Comparison of ENCODE assay signal across 8 mouse cellular contexts in genomic region chr7:28381938-28382337, GRCm38 (mm10). TPM values are rescaled to one million over a fixed set of nuclear protein-coding genes. Genes with fewer than 3 reads are reported as not detected.
DNase-seq lines count a peak whose midpoint lies in the region; ATAC-seq and TF ChIP-seq lines count a peak whose summit lies in the region.

No protein-coding gene starts in this region.

- peak overlapping the region; percentile 75 for H3K27ac ChIP-seq in liver, embryonic 14.5 days
- H3K27ac ChIP-seq in testis, adult 2 months (ENCODE audit: control insufficient read depth, insufficient read depth, low read depth, low read length) = peak overlapping the region; percentile 91

- TF ChIP-seq EP300 in liver, embryonic 14.5 days (IDR thresholded peaks at IDR 0.05; ENCODE audit: low read depth) = no peak

- no peaks in the 10 kb centered on the region for H3K9me3 ChIP-seq in liver, embryonic 14.5 days (ENCODE audit: control insufficient read depth, low read length)

- no peak for TF ChIP-seq POLR2A in testis, adult 2 months (IDR thresholded peaks at IDR 0.05; ENCODE audit: control insufficient read depth, low read depth, low read length)

- peak; percentile 25 for ATAC-seq in inflammation-experienced regulatory T-cells, adult 6 months
- peak; percentile 10; the same call in 1 of the 2 replicates for ATAC-seq in liver, embryonic 14.5 days (ENCODE audit: insufficient read depth)

- TF ChIP-seq CTCF in liver, embryonic 14.5 days (IDR thresholded peaks at IDR 0.05; ENCODE audit: low read depth) = no peak
- no peak for TF ChIP-seq CTCF in testis, adult 2 months (IDR thresholded peaks at IDR 0.05; ENCODE audit: control insufficient read depth, insufficient read depth, insufficient replicate concordance, low read depth, low read length)

- no peaks in the 10 kb centered on the region for H3K36me3 ChIP-seq in liver, embryonic 14.5 days (replicated peaks; ENCODE audit: control insufficient read depth, insufficient read depth, low read depth)
- H3K36me3 ChIP-seq in testis, adult 2 months (ENCODE audit: control insufficient read depth, insufficient read depth, low read length) = no peaks in the 10 kb centered on the region

- H3K9ac ChIP-seq in liver, embryonic 14.5 days (replicated peaks) = peak overlapping the region; percentile 68

- H3K4me2 ChIP-seq in liver, embryonic 14.5 days (ENCODE audit: low read depth) = peak overlapping the region; percentile 97

- H3K4me1 ChIP-seq in liver, embryonic 14.5 days (replicated peaks; ENCODE audit: control insufficient read depth in 2 of 2, insufficient read depth in 2 of 2, low read length in 1 of 2) = peaks cover 54 to 59% of the 10 kb centered on the region in 2 experiments
- peaks cover 40% of the 10 kb centered on the region for H3K4me1 ChIP-seq in testis, adult 2 months (ENCODE audit: control insufficient read depth, insufficient read depth, low read length)

- H3K4me3 ChIP-seq in liver, embryonic 14.5 days (ENCODE audit: insufficient read depth in 1 of 2, low read depth in 2 of 2, low read length in 2 of 2) = peak overlapping the region; percentile 23 to 50
- peak overlapping the region; percentile 82 for H3K4me3 ChIP-seq in testis, adult 2 months (ENCODE audit: control insufficient read depth, low read depth, low read length)

- no peaks in the 10 kb centered on the region for H3K27me3 ChIP-seq in liver, embryonic 14.5 days (ENCODE audit: control insufficient read depth, insufficient read depth, low read length)
- H3K27me3 ChIP-seq in testis, adult 2 months (ENCODE audit: control insufficient read depth, insufficient read depth, low read length) = no peaks in the 10 kb centered on the region

- peak; percentile 43 to 55 for DNase-seq in cerebellum, postnatal 10 days
- no peak for DNase-seq in cerebellum, postnatal 14 days
- DNase-seq in c-Kit-positive CD71-negative TER-119-negative erythroid progenitor cells, embryonic 14.5 days (ENCODE audit: low read depth) = peak; percentile 86
- peak; percentile 90 for DNase-seq in gastrocnemius, postnatal 25 days
- DNase-seq in liver, embryonic 14.5 days (ENCODE audit: low read depth in 3 of 3, low spot score in 3 of 3) = peak in 1 of 3 experiments; percentile 67
- peak; percentile 94 to 96 for DNase-seq in natural killer cell, adult 2 months (ENCODE audit: low spot score in 2 of 2)

- 0% methylated on average over 20 of the region's 20 CpGs for WGBS in liver, embryonic 14.5 days (ENCODE audit: insufficient replicate concordance)

RNA-seq across cellular contexts. Expression of gene Zfp36, which starts 1.9 kb away (rescaled TPM):
- total RNA-seq in gastrocnemius, postnatal 25 days (2021) = 1 to 10 TPM; 7.3 to 7.6 TPM
- 100 to 1,000 TPM; 100 to 211 (median 148) TPM for polyA plus RNA-seq in inflammation-experienced regulatory T-cells, adult 6 months (2017; shearing (Covaris generic))
- 3.9 and 5.1 TPM in 2 replicates for polyA plus RNA-seq in liver, embryonic 14.5 days (2012; rRNA removed)
- polyA plus RNA-seq in liver, embryonic 14.5 days (2014; fragmentation: Nextera tagmentation; extraction: Ambion mirVana) = 4.6 and 5.0 TPM in 2 replicates
- polyA plus RNA-seq in testis, adult 2 months (2012; rRNA removed) = 3.8 and 4.9 TPM in 2 replicates

RNA-seq across cellular contexts. Expression of gene Plekhg2, which starts 9.5 kb away (rescaled TPM):
- 1 to 10 TPM; 4.7 to 7.3 TPM for total RNA-seq in gastrocnemius, postnatal 25 days (2021)
- polyA plus RNA-seq in inflammation-experienced regulatory T-cells, adult 6 months (2017; shearing (Covaris generic)) = 100 to 1,000 TPM in 1 of 3 experiments, 10 to 100 TPM in 2; 48.5 to 102 (median 74.0) TPM
- 3.2 and 3.3 TPM in 2 replicates for polyA plus RNA-seq in liver, embryonic 14.5 days (2012; rRNA removed)
- polyA plus RNA-seq in liver, embryonic 14.5 days (2014; fragmentation: Nextera tagmentation; extraction: Ambion mirVana) = 2.7 and 3.4 TPM in 2 replicates
- polyA plus RNA-seq in testis, adult 2 months (2012; rRNA removed) = 14.7 and 20.1 TPM in 2 replicates

RNA-seq across cellular contexts. Expression of gene Med29, which starts 10.6 kb away (rescaled TPM):
- total RNA-seq in gastrocnemius, postnatal 25 days (2021) = 10 to 100 TPM; 19.6 to 20.2 TPM
- 10 to 100 TPM; 26.2 to 33.0 (median 32.5) TPM for polyA plus RNA-seq in inflammation-experienced regulatory T-cells, adult 6 months (2017; shearing (Covaris generic))
- 21.0 and 22.2 TPM in 2 replicates for polyA plus RNA-seq in liver, embryonic 14.5 days (2012; rRNA removed)
- 25.7 and 27.2 TPM in 2 replicates for polyA plus RNA-seq in liver, embryonic 14.5 days (2014; fragmentation: Nextera tagmentation; extraction: Ambion mirVana)
- polyA plus RNA-seq in testis, adult 2 months (2012; rRNA removed) = 129 and 135 TPM in 2 replicates

RNA-seq across cellular contexts. Expression of gene Paf1, which starts 10.8 kb away (rescaled TPM):
- total RNA-seq in gastrocnemius, postnatal 25 days (2021) = 10 to 100 TPM; 24.9 to 29.4 TPM
- polyA plus RNA-seq in inflammation-experienced regulatory T-cells, adult 6 months (2017; shearing (Covaris generic)) = 10 to 100 TPM; 46.2 to 59.4 (median 51.8) TPM
- polyA plus RNA-seq in liver, embryonic 14.5 days (2012; rRNA removed) = 25.2 and 40.4 TPM in 2 replicates
- 15.0 and 18.3 TPM in 2 replicates for polyA plus RNA-seq in liver, embryonic 14.5 days (2014; fragmentation: Nextera tagmentation; extraction: Ambion mirVana)
- 84.1 and 97.0 TPM in 2 replicates for polyA plus RNA-seq in testis, adult 2 months (2012; rRNA removed)

RNA-seq across cellular contexts. Expression of gene Rps16, which starts 31.5 kb away (rescaled TPM):
- 100 to 1,000 TPM; 361 to 390 TPM for total RNA-seq in gastrocnemius, postnatal 25 days (2021)
- 1,000 to 10,000 TPM in 2 of 3 experiments, 100 to 1,000 TPM in 1; 937 to 1,605 (median 1,546) TPM for polyA plus RNA-seq in inflammation-experienced regulatory T-cells, adult 6 months (2017; shearing (Covaris generic))
- 512 and 1,209 TPM in 2 replicates for polyA plus RNA-seq in liver, embryonic 14.5 days (2012; rRNA removed)
- 874 and 900 TPM in 2 replicates for polyA plus RNA-seq in liver, embryonic 14.5 days (2014; fragmentation: Nextera tagmentation; extraction: Ambion mirVana)
- polyA plus RNA-seq in testis, adult 2 months (2012; rRNA removed) = 227 and 277 TPM in 2 replicates

Comparison
In these comparisons a context has a peak if more than half of its experiments do, and no peak if none do; other contexts are left out.
1. DNase-seq: peak in cerebellum, postnatal 10 days (2 of 2), c-Kit-positive CD71-negative TER-119-negative erythroid progenitor cells, embryonic 14.5 days (single experiment), gastrocnemius, postnatal 25 days (single experiment) and natural killer cell, adult 2 months (2 of 2); none in cerebellum, postnatal 14 days (0 of 2).
2. RNA of gene Zfp36, which starts 1.9 kb away (polyA plus RNA-seq): 100 to 211 TPM in inflammation-experienced regulatory T-cells, adult 6 months; 3.9 to 5.1 TPM in liver, embryonic 14.5 days and 3.8 to 4.9 TPM in testis, adult 2 months; every median in the first group is over 10 times any median in the second.